Mouse (Mus musculus) embryonic facial prominence, embryonic 13.5 days (tissue): ENCODE results near the gene Sorcs1. TPM values are rescaled to one million over a fixed set of nuclear protein-coding genes. Genes with fewer than 3 reads are reported as not detected.

ENCODE experiments used
- ATAC-seq: fragments of 200-750 bp; cut with Nextera tagmentation; 2 replicates; pipeline ENCODE4 v1.8.0; 2017; ENCODE audit warnings: low read depth; ENCODE audit not compliant: insufficient number of reproducible peaks, insufficient read depth, low FRiP score, low TSS enrichment
- H3K27ac ChIP-seq: fragments of 300-500 bp; sonication (generic); 2 replicates; pipeline ENCODE4 v1.5.1; 2015; ENCODE audit warnings: moderate library complexity, mild to moderate bottlenecking, inconsistent platforms
- H3K27me3 ChIP-seq: fragments of 300-500 bp; sonication (generic); 2 replicates; pipeline ENCODE4 v1.6.1; 2015; ENCODE audit warnings: mild to moderate bottlenecking, inconsistent platforms
- H3K36me3 ChIP-seq: fragments of 300-500 bp; sonication (generic); 2 replicates; pipeline ENCODE4 v1.6.1; 2015; ENCODE audit warnings: mild to moderate bottlenecking, inconsistent platforms
- H3K4me1 ChIP-seq: fragments of 300-500 bp; sonication (generic); 2 replicates; pipeline ENCODE4 v1.6.1; 2015; ENCODE audit warnings: inconsistent platforms
- H3K4me2 ChIP-seq: fragments of 300-500 bp; sonication (generic); 2 replicates; pipeline ENCODE4 v1.6.1; 2015; ENCODE audit warnings: moderate library complexity, mild to moderate bottlenecking, inconsistent platforms
- H3K4me3 ChIP-seq: fragments of 300-500 bp; sonication (generic); 2 replicates; pipeline ENCODE4 v1.5.1; 2015; ENCODE audit warnings: mild to moderate bottlenecking, inconsistent platforms
- H3K9ac ChIP-seq: fragments of 300-500 bp; sonication (generic); 2 replicates; pipeline ENCODE4 v1.6.1; 2015; ENCODE audit warnings: mild to moderate bottlenecking, inconsistent platforms
- H3K9me3 ChIP-seq: fragments of 300-500 bp; sonication (generic); 2 replicates; pipeline ENCODE4 v1.6.1; 2016; ENCODE audit warnings: inconsistent platforms
- WGBS: fragments of 180-500 bp; shearing (Covaris S2); methylation state at CpG from one replicate; pipeline ENCODE4 v1.1.7; 2015; ENCODE audit warnings: mixed read lengths; 5-methylcytosine and 5-hydroxymethylcytosine counted together
- polyA plus RNA-seq: library from polyadenylated mRNA; unstranded; fragments of >200 nt; fragmentation: Nextera tagmentation; extraction: Ambion mirVana; gene quantifications from 2 replicates; pipeline ENCODE4 v1.2.1, GENCODE M21; 2015

The Sorcs1 gene
- polyA plus RNA-seq, 1 experiment from 2014 or later, result 2.2 TPM

- H3K4me3 ChIP-seq, result no peak overlapping the region
- no peaks in the 10 kb centered on the region for H3K36me3 ChIP-seq
- 85% methylated on average over 5 of the region's 5 CpGs for WGBS
- no peak overlapping the region for H3K9ac ChIP-seq
- H3K4me1 ChIP-seq, result 0 out of 2 replicates have a peak, but pooled peaks cover 3% of the 10 kb centered on the region
- no peak overlapping the region for H3K4me2 ChIP-seq
- H3K27ac ChIP-seq, result no peak overlapping the region
- no peaks in the 10 kb centered on the region for H3K9me3 ChIP-seq
- no peak for ATAC-seq
- H3K27me3 ChIP-seq, result no peaks in the 10 kb centered on the region
These were observed 192.1 kb downstream of the Sorcs1 start for GRCm38 (mm10) chr19:50486345-50486744.

- Histone ChIP-seq H3K4me1 (no peaks in the 10 kb centered on the region), H3K9me3 (no peaks in the 10 kb centered on the region), H3K36me3 (no peaks in the 10 kb centered on the region), H3K27me3 (no peaks in the 10 kb centered on the region), H3K4me3 (no peak overlapping the region), H3K4me2 (no peak overlapping the region), H3K27ac (no peak overlapping the region), H3K9ac (no peak overlapping the region)
- 83% methylated on average over 6 of the region's 6 CpGs for WGBS
- ATAC-seq, result no peak
These were observed 201.7 kb downstream of the Sorcs1 start for GRCm38 (mm10) chr19:50476774-50477173.

- Histone ChIP-seq H3K4me1 (no peaks in the 10 kb centered on the region), H3K27me3 (no peaks in the 10 kb centered on the region), H3K9me3 (no peaks in the 10 kb centered on the region), H3K4me2 (no peak overlapping the region), H3K4me3 (no peak overlapping the region), H3K9ac (no peak overlapping the region), H3K27ac (no peak overlapping the region), H3K36me3 (no peaks in the 10 kb centered on the region)
- 94% methylated on average over 3 of the region's 3 CpGs for WGBS
- ATAC-seq, result no peak
These were observed 209.9 kb downstream of the Sorcs1 start for GRCm38 (mm10) chr19:50468592-50468991.

- Histone ChIP-seq H3K27me3 (no peaks in the 10 kb centered on the region), H3K36me3 (no peaks in the 10 kb centered on the region), H3K4me1 (no peaks in the 10 kb centered on the region), H3K27ac (no peak overlapping the region), H3K9me3 (no peaks in the 10 kb centered on the region), H3K9ac (no peak overlapping the region), H3K4me2 (no peak overlapping the region), H3K4me3 (no peak overlapping the region)
- 73% methylated on average over 6 of the region's 6 CpGs for WGBS
- ATAC-seq, result no peak
These were observed 213.6 kb downstream of the Sorcs1 start for GRCm38 (mm10) chr19:50464811-50465210.

GRCm38 (mm10) chr19:50458581-50458980 is 219.9 kb downstream of the Sorcs1 start:
- WGBS, result 89% methylated on average over 5 of the region's 5 CpGs
- H3K9ac ChIP-seq, result no peak overlapping the region
- H3K4me2 ChIP-seq, result no peak overlapping the region
- H3K4me3 ChIP-seq, result no peak overlapping the region
- H3K27ac ChIP-seq, result no peak overlapping the region
- H3K36me3 ChIP-seq, result no peaks in the 10 kb centered on the region
- ATAC-seq, result no peak
- H3K4me1 ChIP-seq, result no peaks in the 10 kb centered on the region
- no peaks in the 10 kb centered on the region for H3K27me3 ChIP-seq
- no peaks in the 10 kb centered on the region for H3K9me3 ChIP-seq

GRCm38 (mm10) chr19:50457275-50457892 is 221.1 kb downstream of the Sorcs1 start:
- Histone ChIP-seq H3K4me3 (no peak overlapping the region), H3K9me3 (no peaks in the 10 kb centered on the region), H3K27ac (no peak overlapping the region), H3K9ac (no peak overlapping the region), H3K36me3 (no peaks in the 10 kb centered on the region), H3K27me3 (no peaks in the 10 kb centered on the region), H3K4me2 (no peak overlapping the region), H3K4me1 (no peaks in the 10 kb centered on the region)
- WGBS, result 63% methylated on average over 5 of the region's 5 CpGs
- ATAC-seq, result no peak

GRCm38 (mm10) chr19:50441099-50441498 is 237.3 kb downstream of the Sorcs1 start:
- Histone ChIP-seq H3K4me2 (peak overlapping the region; percentile 49; the same call in 1 of the 2 replicates), H3K36me3 (no peaks in the 10 kb centered on the region), H3K4me1 (peaks cover 7% of the 10 kb centered on the region; the same call in 1 of the 2 replicates), H3K9me3 (no peaks in the 10 kb centered on the region), H3K27ac (no peak overlapping the region), H3K27me3 (peaks cover 4% of the 10 kb centered on the region; the same call in 1 of the 2 replicates), H3K4me3 (no peak overlapping the region), H3K9ac (no peak overlapping the region)
- WGBS, result 17% methylated on average over 4 of the region's 4 CpGs
- no peak for ATAC-seq

GRCm38 (mm10) chr19:50440246-50440910 is 238.1 kb downstream of the Sorcs1 start:
- Histone ChIP-seq H3K27ac (no peak overlapping the region), H3K4me1 (peaks cover 7% of the 10 kb centered on the region; the same call in 1 of the 2 replicates), H3K9ac (no peak overlapping the region), H3K27me3 (peaks cover 4% of the 10 kb centered on the region; the same call in 1 of the 2 replicates), H3K9me3 (no peaks in the 10 kb centered on the region), H3K36me3 (no peaks in the 10 kb centered on the region), H3K4me2 (peak overlapping the region; percentile 49), H3K4me3 (0 out of 2 replicates have a peak overlapping the region, but pooled peaks have one; percentile 10)
- WGBS, result 3% methylated on average over 11 of the region's 11 CpGs
- no peak for ATAC-seq

- H3K27ac ChIP-seq, result no peak overlapping the region
- H3K36me3 ChIP-seq, result no peaks in the 10 kb centered on the region
- H3K9ac ChIP-seq, result no peak overlapping the region
- ATAC-seq, result no peak
- no peak overlapping the region for H3K4me3 ChIP-seq
- H3K27me3 ChIP-seq, result peaks cover 4% of the 10 kb centered on the region; the same call in 1 of the 2 replicates
- H3K4me2 ChIP-seq, result no peak overlapping the region
- WGBS, result 5% methylated on average over 3 of the region's 3 CpGs
- H3K9me3 ChIP-seq, result no peaks in the 10 kb centered on the region
- H3K4me1 ChIP-seq, result peaks cover 7% of the 10 kb centered on the region; the same call in 1 of the 2 replicates
These were observed 239.0 kb downstream of the Sorcs1 start for GRCm38 (mm10) chr19:50439464-50439881.

- Histone ChIP-seq H3K4me2 (no peak overlapping the region), H3K27ac (no peak overlapping the region), H3K9me3 (no peaks in the 10 kb centered on the region), H3K27me3 (peaks cover 6% of the 10 kb centered on the region; the same call in 1 of the 2 replicates), H3K9ac (no peak overlapping the region), H3K36me3 (no peaks in the 10 kb centered on the region), H3K4me3 (no peak overlapping the region), H3K4me1 (0 out of 2 replicates have a peak, but pooled peaks cover 4% of the 10 kb centered on the region)
- WGBS, result 81% methylated on average over 1 of the region's 1 CpGs
- no peak for ATAC-seq
These were observed 255.5 kb downstream of the Sorcs1 start for GRCm38 (mm10) chr19:50422928-50423327.

GRCm38 (mm10) chr19:50418962-50419720 is 259.3 kb downstream of the Sorcs1 start:
- no peak overlapping the region for H3K4me3 ChIP-seq
- ATAC-seq, result no peak
- H3K4me1 ChIP-seq, result no peaks in the 10 kb centered on the region
- H3K9me3 ChIP-seq, result no peaks in the 10 kb centered on the region
- no peaks in the 10 kb centered on the region for H3K36me3 ChIP-seq
- H3K9ac ChIP-seq, result no peak overlapping the region
- 54% methylated on average over 14 of the region's 14 CpGs for WGBS
- H3K27me3 ChIP-seq, result peaks cover 6% of the 10 kb centered on the region; the same call in 1 of the 2 replicates
- no peak overlapping the region for H3K4me2 ChIP-seq
- H3K27ac ChIP-seq, result no peak overlapping the region
